Mouse (Mus musculus) heart, embryonic 12.5 days (tissue): ENCODE data around the gene Tmem254a. TPM values are rescaled to one million over a fixed set of nuclear protein-coding genes. Genes with fewer than 3 reads are reported as not detected.
"Not testable (repeated sequence)": the region's sequence is repeated elsewhere in the genome, so short reads cannot be mapped to it uniquely, and the experiment has no call there.

Experiments
- ATAC-seq: fragments of 200-750 bp; cut with Nextera tagmentation; 2 replicates; pipeline ENCODE4 v1.8.0; 2017; ENCODE audit warnings: moderate TSS enrichment, moderate library complexity; ENCODE audit not compliant: insufficient number of reproducible peaks, low FRiP score
- H3K27ac ChIP-seq: fragments of 300-500 bp; sonication (generic); 2 replicates; pipeline ENCODE4 v1.5.1; 2016; ENCODE audit warnings: mild to moderate bottlenecking, moderate library complexity; ENCODE audit not compliant: poor library complexity, severe bottlenecking
- H3K27me3 ChIP-seq: fragments of 300-500 bp; sonication (generic); replicated peaks from 2 replicates; pipeline ENCODE4 v1.6.1; 2016; ENCODE audit warnings: mild to moderate bottlenecking, moderate library complexity
- H3K36me3 ChIP-seq: fragments of 300-500 bp; sonication (generic); 2 replicates; pipeline ENCODE4 v1.6.1; 2016; ENCODE audit warnings: mild to moderate bottlenecking, moderate library complexity
- H3K4me1 ChIP-seq: fragments of 300-500 bp; sonication (generic); replicated peaks from 2 replicates; pipeline ENCODE4 v1.6.1; 2016; ENCODE audit warnings: mild to moderate bottlenecking
- H3K4me2 ChIP-seq: fragments of 300-500 bp; sonication (generic); 2 replicates; pipeline ENCODE4 v1.6.1; 2016; ENCODE audit warnings: mild to moderate bottlenecking, moderate library complexity
- H3K4me3 ChIP-seq: fragments of 300-500 bp; sonication (generic); 2 replicates; pipeline ENCODE4 v1.5.1; 2016; ENCODE audit warnings: mild to moderate bottlenecking
- H3K9ac ChIP-seq: fragments of 300-500 bp; sonication (generic); 2 replicates; pipeline ENCODE4 v1.6.1; 2016; ENCODE audit warnings: mild to moderate bottlenecking, moderate library complexity
- H3K9me3 ChIP-seq: fragments of 300-500 bp; sonication (generic); replicated peaks from 2 replicates; pipeline ENCODE4 v1.6.1; 2016; ENCODE audit warnings: mild to moderate bottlenecking, moderate library complexity
- WGBS: fragments of 180-500 bp; shearing (Covaris S2); methylation state at CpG from one replicate; pipeline ENCODE4 v1.1.7; 2016; 5-methylcytosine and 5-hydroxymethylcytosine counted together
- polyA plus RNA-seq: library from polyadenylated mRNA; unstranded; fragments of >200 nt; fragmentation: Nextera tagmentation; extraction: Ambion mirVana; gene quantifications from 2 replicates; pipeline ENCODE4 v1.2.1, GENCODE M21; 2016

The Tmem254a gene
- polyA plus RNA-seq, 1 experiment from 2014 or later: 2.2 TPM

DNA sequence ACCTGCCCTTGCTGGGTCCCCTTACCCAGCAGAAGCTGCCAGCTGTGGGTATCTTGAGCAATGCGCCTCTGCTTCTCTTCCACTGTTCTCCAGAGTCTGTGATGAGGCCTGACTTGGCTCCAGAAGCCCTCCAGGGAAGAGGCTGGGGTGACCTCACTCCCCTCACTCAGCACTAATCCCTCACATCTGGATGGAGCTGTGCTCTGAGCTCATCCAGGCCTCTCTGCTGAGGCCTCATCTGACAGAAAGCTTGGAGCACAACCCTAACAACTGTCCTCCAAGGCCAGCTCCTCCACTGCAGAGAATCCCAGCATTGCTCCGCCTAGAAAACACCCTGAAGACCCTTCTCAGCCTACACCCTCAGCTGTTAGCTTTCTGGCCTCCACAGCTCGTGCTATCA lies 32.9 kb downstream of the Tmem254a start:
- no CpG with 5 or more reads among the region's 3 CpGs for WGBS
- H3K4me1 ChIP-seq, H3K27me3 ChIP-seq, H3K36me3 ChIP-seq, ATAC-seq, H3K9ac ChIP-seq, H3K9me3 ChIP-seq, H3K4me2 ChIP-seq, H3K4me3 ChIP-seq, H3K27ac ChIP-seq: not testable (repeated sequence)

DNA sequence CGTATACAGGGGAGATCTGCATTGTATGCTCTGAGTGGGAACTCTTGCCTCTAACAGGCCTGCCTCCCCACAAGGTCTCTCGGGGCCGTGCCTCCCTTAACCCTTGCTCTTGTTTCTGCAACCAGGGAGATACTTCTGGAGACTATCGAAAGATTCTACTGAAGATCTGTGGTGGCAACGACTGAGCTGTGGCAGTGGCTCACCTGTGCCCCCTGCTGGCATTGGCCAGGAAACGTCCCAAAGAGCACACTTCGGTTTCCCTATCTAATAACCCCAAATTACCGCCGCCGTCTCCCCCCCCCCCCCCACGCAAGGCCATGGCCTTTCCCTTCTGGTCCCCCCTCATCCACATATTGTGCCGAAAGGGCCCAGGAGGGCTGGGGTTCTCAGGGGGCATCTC lies 41.6 kb downstream of the Tmem254a start:
- H3K36me3 ChIP-seq, H3K27ac ChIP-seq, H3K4me1 ChIP-seq, H3K9ac ChIP-seq, H3K4me2 ChIP-seq, H3K4me3 ChIP-seq, H3K27me3 ChIP-seq, H3K9me3 ChIP-seq, ATAC-seq: not testable (repeated sequence)
- no CpG with 5 or more reads among the region's 12 CpGs for WGBS

DNA sequence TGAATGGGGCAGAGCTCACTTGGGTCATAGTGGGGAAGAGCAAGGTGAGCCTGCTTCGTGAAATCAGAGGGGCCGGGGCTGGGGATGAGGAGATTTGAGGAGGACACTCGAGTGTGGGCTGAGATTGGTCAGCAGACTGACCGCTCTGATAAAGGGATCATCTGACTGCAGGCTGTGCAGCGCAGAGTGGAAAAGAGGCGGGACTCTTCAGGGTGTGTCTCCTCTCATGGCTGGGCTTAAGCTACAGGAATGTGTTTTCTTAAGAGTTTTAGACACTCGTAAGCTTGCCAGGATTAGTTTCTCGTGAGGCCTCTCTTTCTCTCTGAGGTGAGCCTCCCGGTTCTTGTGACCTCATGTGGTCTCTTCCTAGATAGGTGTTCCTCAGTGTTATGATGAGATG lies 45.7 kb downstream of the Tmem254a start:
- H3K9ac ChIP-seq, ATAC-seq, H3K27me3 ChIP-seq, H3K36me3 ChIP-seq, H3K27ac ChIP-seq, H3K4me3 ChIP-seq, H3K9me3 ChIP-seq, H3K4me2 ChIP-seq, H3K4me1 ChIP-seq: not testable (repeated sequence)
- no CpG with 5 or more reads among the region's 9 CpGs for WGBS

DNA sequence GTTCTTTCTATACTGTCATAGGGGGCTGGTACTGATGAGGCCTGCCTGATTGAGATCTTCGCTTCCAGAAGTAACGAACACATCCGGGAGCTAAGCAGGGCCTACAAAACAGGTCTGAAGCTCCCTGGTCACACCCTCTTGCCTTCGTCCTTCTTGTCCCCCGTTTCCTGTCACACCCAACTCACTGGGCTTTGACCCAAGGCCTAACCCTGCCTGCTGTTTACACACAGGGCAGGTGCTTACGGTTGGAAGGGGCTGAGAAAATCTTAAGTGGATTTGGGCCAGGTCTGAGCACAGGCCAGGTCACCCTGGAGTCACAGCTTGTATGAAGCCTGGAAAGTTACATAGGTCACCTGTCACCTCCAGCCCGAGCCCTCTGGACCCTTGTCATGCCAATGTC lies 50.8 kb downstream of the Tmem254a start:
- not testable (repeated sequence) for H3K27ac ChIP-seq, H3K36me3 ChIP-seq, H3K9ac ChIP-seq, H3K4me2 ChIP-seq, H3K4me3 ChIP-seq, ATAC-seq, H3K27me3 ChIP-seq, H3K9me3 ChIP-seq
- no CpG with 5 or more reads among the region's 7 CpGs for WGBS
- H3K4me1 ChIP-seq: peaks cover 19% of the 10 kb centered on the region

Other genes with a start within 250 kb of the Tmem254a start
- 101 and 104 TPM in 2 replicates for gene Ppif, start 233.5 kb downstream of the Tmem254a start, polyA plus RNA-seq
- gene Zcchc24, start 158.6 kb downstream of the Tmem254a start, polyA plus RNA-seq: 30.4 and 31.9 TPM in 2 replicates
- gene Anxa11, start 85.5 kb downstream of the Tmem254a start, polyA plus RNA-seq: 23.5 and 24.1 TPM in 2 replicates
- gene Plac9a, start 24.6 kb downstream of the Tmem254a start, polyA plus RNA-seq: not detected in 2 replicates
- not detected in 2 replicates for gene Cphx1, start 10.6 kb upstream of the Tmem254a start, polyA plus RNA-seq
- gene Duxbl1, start 50.9 kb upstream of the Tmem254a start, polyA plus RNA-seq: 0.54 and 1.2 TPM in 2 replicates
- 1.4 and 2.2 TPM in 2 replicates for gene Gm9780, start 115.0 kb upstream of the Tmem254a start, polyA plus RNA-seq
- 25.0 and 29.2 TPM in 2 replicates for gene Tmem254c, start 139.7 kb upstream of the Tmem254a start, polyA plus RNA-seq
- not detected in 2 replicates for gene Cphx2, start 153.8 kb upstream of the Tmem254a start, polyA plus RNA-seq
- not detected in 2 replicates for gene Cphx3, start 154.6 kb upstream of the Tmem254a start, polyA plus RNA-seq
- gene Duxbl2, start 190.7 kb upstream of the Tmem254a start, polyA plus RNA-seq: 0.57 and 1.1 TPM in 2 replicates